Mouse (Mus musculus): ENCODE data around the gene Acly. TPM values are rescaled to one million over a fixed set of nuclear protein-coding genes. Genes with fewer than 3 reads are reported as not detected.

Acly gene
- total RNA-seq, 1 experiment from 2014 or later: 1,859 TPM

DNA sequence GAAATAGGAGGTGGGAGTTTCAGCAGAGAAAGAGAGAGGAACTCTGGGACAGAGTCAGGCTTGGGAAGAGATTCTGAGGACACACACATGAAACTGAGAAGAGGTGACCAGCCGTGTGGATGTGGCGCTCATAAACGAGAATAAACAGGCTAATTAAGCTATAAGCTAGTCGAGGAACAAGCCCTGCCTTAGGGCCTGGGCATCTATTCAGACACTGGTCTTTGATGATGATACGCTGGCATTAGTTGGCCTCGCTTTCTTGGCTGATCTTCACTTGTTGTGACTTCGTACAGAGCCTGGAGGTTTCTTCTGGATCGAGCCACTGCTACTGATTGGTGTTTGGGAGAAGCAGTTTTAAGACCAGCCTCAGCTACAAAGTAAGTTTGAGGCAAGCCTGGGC is 21.8 kb downstream of the Acly start:
- no peak for DNase-seq

DNA sequence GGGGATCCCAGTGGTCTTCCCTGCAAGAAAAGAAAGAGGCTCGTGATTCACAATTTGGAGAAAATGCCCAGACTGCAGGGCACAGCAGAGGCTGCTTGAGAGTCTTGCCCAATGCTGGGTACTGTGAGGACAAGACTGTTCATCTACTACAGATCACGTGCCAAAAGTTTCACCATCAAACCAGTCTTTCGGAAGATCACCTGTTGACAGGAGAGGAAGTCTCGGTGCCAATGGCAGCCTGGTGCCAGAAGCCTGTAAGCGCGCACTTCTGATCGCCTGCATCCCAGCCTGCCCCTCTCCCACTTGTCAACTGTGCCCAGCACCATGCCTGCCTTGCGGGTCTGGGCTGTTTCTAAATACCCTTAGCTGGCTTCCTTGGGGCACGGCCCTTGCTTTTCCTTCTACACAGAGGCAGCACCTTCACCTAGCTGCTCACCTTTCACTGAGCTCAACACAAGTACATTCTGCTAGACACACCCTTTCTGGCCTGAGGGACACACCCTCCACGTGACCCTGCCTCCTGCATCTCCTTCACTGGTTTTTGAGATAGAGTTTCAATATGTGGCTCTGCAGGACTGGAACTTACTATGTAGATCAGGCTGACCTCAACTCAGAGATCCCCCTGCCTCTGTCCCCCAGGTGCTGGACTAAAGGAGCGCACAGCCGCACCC is 22.7 kb downstream of the Acly start:
- no peak for DNase-seq

DNA sequence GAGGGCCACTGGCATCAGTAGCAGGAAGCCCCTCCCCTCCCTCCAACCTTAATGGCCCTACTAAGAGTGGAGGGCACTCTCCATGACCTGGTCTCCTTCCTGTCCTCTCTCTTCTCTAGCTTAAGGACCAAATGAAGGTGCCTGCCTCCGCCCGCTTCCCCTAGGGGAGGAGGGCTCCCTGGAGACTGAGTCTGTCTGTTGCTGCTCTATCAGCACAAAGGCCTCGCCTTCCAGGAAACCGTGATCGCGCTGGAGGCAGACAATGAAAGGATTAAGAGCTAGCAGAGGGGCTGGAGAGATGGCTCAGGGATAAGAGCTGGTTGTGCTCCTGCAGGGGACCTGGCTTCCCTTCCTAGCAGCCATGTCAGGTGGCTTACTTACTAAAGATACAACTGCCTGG is 26.5 kb downstream of the Acly start:
- no peak for DNase-seq

DNA sequence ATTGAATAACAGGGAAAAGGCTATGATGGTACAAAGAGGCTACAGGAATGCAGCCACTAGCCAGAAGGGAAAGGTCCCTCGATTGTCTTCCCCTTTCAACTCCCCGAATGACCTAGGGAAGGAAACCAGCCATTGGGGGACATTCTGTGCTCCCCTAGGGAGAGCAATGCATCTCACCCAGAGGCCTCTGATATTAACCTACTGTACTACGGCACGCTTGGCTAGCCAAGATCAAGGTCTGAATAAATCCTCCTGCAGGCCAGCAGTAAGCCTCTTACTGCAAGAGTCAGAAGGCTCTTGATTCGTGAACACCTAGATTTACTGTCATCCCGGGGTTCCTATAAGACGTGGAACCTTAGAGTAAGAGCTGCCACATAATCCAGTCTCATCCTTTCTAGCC is 27.1 kb downstream of the Acly start:
- no peak for DNase-seq

DNA sequence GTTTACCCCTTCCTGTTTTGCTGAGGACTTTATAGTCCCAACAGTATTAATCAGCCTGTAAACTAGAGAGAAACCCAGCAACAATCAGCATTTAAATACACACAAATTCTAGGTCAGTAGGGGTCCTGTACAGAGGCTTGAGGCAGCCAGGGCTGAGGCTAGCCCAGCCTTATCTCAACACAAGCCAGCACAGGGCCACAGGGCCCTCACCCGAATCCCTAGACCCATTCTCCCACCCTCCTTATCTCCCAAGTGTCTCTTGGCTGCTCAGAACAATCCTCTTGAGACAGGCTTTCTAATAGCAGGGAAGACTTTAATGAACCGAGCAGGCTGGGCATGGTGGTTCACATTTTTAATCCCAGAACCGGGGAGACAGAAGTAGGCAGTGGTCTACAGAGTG is 27.6 kb downstream of the Acly start:
- no peak for DNase-seq

DNA sequence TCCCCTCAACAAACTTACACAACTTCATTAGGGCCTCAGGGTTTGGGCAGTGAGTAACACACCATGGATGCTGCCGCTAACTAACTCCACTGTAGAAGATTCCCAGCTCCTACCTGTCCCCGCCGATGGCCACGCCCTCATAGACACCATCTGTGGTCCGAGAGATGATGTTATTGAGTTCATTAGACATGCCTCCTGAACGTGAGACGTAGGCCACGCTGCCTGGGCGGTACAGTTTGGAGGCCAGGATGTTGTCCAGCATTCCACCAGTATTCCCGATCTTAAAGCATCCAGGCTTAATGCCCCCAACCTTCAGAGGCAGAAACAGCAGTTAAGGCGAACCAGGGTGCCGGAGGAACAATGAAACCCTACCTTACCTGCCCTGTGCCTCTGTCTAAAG is 34.0 kb downstream of the Acly start:
- DNase-seq: no peak

DNA sequence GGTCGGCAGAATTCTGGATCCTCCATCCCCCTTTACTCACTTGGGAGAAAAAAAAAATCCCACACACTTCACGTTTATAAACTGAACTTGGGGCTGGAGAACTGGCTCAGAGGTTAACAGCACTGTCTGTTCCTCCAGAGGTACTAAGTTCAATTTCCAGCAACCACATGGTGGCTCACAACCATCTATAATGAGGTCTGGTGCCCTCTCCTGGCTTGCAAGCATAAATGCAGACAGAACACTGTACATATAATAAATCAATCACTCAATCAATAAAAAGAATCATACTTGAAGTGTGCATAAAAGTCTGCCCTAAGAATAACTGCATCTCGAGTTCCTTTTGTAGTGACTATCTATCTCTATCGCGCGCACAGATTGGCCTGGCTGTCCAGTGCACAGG is 36.8 kb downstream of the Acly start:
- DNase-seq: no peak

DNA sequence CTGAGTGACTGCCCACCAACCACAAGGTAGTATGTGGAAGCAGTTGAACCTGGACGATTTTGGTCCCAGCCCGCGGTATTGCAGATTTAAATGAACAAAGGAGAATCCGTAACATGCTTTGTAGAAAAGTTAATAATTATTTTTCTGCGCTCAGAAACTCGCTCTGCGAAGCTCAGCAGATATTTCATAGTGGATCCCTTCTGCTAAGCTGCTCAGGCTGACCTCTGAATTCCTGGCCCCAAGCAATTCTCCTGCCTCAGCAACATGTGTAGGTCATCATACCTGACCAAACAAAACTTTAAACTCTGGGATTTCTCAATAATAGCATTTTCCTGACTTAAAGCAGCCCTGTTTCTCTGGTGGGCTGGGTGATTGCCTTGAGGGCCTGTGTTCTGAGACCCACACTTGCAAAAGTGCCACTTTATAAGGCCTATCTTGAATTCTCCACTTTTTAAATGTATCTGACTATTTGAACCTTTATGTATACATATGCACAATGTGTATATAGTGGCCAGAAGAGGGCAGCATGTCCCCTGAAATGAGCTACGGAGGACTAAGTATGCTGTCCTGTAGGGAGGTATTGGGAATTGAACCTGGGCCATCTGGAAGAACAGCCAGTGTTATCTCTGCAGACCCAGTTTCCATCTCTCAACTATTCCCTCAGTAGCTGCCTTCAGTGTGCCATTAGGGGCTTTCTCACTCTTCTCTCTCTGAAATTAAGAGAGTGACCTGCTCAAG is 41.8 kb downstream of the Acly start:
- DNase-seq: no peak

DNA sequence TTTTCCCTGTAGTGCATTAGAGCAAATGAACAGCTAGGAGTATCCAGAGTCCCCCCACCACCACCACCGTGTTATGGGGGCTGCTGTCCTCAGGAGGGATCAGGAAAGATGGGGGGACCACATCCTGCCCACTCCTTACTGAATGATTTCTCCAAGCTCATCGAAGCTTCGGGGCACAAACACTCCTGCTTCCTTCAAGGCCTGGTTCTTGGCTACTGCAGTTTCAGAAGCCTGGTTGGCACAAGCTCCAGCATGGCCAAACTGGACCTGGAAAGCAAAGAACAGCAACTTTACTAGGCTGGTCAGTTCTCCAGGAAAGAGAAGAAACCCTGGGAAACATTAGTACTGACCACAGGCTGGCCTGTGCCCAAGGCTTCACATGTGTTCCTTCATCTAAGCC is 43.3 kb downstream of the Acly start:
- DNase-seq: no peak

DNA sequence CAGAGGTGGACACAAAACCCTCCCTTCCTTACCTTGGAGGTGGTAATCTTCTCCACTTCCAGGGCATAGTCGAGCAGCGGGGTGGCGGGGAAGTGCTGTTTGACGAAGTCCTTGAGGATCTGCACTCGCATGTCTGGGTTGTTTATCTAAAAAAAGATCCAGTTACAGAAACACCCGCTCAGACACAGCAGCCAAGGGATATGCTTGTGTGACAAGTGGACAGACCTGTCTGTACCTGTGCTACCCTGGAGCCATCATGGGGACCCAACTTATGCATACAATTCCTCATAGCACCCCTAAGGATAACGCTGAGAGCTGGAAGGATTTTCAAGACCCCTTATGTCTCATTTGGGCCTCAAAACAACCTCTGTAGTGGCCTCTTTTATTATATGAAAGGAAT is 48.6 kb downstream of the Acly start:
- DNase-seq: no peak

DNA sequence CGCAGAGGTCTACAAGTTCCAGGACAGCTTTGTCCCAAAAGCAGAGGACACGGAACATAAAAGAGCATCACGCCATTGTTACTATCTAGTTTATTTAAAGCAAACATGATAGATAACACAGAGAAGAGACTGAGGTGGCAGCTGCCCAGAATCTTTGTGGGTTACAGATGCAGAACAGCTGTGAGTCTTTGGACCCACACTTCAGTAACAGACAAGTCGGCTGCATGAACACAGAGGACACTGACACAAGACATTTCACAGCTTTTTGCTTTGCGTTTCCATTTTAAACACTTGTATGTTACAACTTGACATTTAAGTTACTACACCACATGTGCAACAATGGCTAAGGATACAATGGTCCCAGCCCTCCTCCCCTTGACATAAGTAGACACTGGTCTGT is 51.5 kb downstream of the Acly start:
- DNase-seq: no peak

DNA sequence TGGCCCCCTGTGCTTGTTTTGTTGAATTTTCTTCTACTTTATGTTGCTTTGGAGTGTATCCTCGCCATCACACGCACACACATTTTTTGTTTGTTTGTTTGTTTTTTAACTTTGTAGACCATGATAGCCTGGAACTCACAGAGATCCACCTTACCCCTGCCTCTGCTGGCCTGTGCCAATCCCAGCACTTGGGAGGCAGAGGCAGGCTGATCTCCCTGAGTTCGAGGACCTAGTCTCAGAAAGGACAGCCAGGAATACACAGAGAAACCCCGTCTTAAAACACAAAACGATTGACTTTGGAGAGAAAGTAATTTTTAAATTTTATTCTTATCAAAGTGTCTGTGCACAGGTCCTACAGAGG is 54.9 kb downstream of the Acly start:
- DNase-seq: no peak

DNA sequence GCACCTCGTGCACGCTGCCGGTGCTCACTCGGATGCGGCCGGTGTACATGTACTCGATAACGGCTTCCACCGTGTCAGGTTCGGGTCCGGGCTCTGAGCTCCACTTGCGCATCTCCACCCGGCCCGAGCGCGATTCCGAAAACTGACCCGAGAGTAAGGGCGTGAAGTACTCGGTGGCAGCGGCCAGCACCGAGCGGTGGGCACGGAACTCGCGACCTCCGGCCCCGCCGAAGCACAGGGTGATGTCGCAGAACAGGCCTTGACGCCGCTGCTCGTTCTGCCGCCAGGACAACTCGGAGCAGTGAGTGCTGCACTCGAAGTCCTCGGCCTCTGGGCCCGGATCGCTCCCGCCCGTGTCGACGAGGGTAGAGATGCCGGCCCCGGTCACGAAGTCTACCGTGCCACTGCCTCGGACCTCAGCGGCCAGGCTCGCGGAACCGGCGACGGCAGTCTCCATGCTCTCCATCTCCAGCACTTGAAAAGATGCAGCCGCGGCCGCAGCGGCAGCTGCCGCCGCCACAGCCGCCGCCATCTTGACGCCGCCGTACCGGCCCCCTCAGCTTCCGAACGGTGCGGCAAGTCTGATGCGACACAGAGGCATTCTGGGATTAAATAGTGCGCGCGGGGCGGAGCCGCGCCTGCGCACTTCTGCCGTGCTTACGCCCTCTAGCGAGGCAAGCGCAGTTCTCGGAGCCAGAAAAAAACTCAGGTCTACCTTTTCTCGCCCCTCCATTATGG is 55.4 kb downstream of the Acly start, which contains the start of gene Klhl11:
Gene Klhl11 (minus strand): TSS at position 545 of the 738 bp plus-strand sequence.
- DNase-seq: peak; percentile 90

DNA sequence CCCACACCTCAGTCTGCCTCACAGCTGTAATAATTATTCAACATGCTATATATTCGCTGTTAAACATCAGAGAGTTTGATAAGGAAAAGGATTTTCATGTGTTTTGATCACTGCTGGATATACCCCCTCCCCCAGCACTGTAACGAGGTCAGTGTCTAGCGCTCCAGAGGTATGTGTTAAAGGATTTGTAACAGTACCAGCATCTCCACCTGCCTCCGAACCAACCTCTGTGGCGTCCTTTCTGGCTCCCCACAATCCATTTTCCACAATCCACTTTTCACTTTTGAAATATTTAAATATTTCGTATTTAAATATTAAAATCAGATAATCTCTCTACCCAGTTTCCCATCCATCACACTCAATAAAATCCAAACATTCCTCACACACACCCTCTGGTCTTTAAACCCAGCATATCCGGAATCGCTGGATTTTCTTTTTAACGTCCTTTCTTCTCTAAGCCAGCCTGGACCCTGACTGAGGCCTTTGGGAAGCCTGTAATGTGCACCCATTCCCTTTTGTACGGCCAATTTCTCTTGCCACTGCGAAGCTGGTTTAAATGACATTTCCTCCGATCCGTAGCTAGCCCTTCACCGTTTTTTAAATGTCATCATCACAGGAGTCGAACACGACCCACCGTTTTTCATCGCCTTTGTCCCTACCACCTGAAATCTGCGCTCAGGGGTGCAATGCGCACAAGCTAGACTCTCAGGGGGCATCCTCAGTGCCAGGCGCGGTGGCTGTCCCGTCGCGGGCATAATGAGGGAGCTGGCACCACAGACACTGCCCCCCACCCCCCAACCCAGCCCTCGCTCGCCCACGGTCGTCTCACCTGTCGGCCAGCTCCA is 56.2 kb downstream of the Acly start:
- no peak for DNase-seq

DNA sequence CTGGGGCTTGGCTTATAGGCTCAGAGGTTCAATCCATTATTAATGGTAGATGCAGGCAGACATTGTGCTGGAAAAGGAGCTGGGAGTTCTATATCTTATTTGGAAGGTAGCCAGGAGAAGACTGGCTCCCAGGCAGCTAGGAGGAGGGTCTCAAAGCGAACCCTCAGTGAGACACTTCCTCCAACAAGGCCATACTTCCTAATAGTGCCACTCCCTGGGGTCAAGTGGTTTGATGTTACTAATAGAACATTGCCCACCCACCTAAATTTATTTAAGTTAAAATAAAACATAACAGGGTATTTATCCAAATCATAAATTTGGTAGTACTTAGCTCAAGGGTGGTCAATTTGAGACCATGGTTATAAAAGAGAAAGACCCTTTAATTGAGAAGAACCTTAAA is 62.0 kb downstream of the Acly start:
- no peak for DNase-seq

DNA sequence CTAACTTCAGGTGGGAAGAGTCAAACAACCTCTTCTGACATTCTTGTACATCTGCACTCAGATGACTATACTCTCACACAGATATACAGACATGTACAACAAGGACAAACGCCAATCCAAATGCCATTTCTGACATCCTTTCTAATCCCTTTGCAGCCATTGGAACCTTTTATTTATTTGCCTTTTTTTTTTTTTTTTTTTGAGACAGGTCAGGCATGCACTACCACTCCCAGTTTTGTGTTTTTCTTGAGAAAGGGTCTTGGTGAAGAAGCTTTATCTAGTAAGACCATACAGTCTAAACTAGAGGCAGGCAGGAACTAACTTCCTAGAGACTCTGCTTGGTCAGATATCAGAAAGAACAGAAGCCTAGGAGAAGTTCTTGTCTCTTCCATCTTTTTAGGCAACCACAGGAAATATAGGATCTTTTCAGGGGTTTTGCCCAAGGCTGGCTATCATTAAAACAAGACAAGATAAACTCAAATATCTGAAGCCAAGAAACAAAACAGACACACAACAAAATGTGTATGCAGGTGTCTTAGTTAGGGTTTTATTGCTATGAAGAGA is 62.5 kb downstream of the Acly start:
- no peak for DNase-seq

DNA sequence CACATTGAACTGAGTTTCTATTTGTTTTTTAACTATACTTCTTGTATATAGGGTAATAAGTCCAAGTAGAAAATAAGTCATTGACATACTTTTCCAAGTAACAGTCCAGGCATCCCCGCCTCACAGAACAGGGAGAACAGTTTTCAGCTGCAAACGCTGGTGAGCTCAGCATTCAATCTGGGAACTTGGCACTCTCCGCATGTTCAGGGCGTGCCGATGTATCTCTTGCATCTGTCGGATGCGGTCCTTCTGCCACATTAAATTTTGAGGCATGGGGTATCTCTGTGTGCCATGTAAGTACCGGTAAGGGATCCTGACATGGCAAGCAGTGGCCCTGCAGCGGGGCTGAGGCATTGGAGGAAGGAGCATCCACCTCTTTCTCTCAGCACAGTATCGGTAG is 65.1 kb downstream of the Acly start:
- DNase-seq: no peak

DNA sequence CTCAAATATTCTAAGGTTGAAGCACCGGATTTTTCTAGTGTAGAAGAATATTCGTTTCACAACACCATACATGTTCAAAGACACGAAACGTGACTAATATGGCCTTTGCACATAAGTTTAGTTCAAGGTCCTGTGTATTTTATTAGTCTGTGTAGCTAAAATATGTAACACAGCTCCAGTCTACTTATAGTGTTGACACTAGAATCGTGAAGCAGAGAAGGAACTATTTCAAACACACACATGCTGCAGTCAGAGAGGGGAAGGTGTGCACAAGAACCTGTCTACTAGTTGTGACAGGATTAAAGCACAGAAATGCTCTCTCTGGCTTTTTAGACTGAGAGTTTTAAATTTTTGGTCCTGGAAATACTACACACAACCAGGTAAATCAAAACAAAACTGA is 70.1 kb downstream of the Acly start:
- DNase-seq: no peak

DNA sequence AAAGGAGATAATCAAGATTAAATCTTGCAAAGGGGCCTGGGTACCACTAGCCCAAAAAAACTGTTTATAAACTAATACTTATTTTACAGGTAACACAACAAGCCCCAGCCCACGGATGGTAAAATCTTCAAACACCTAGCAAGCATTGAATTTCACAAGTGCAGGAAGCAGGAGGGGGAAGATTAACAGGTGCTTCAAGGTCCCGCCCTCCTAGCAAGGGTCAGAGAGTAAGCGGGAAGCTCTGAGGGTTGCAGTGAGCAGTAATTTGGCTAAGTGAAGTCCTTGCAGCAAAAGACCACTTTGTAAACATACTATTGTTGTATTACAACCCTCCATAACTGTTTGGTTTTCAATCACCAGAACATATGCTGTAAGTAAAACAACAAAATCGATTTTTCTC is 70.6 kb downstream of the Acly start:
- DNase-seq: no peak

DNA sequence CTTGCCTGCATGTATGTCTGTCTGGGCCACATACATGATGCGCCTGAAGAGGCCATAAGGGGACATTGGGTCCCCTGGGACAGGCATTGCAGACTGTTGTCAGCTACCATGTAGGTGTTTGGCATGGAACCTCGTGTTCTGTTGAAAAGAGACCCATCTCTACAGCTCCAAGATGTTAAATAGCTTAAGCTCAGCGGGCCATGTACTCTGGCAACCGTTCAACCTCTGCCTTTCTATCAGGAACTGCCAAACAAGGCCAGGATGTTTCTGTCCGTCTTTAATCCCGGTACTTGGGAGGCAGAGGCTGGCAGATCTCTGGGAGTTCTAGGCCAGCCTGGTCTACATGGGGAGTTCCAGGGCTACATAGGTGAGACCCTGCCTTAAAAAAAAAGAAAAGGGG is 85.2 kb downstream of the Acly start:
- no peak for DNase-seq

DNA sequence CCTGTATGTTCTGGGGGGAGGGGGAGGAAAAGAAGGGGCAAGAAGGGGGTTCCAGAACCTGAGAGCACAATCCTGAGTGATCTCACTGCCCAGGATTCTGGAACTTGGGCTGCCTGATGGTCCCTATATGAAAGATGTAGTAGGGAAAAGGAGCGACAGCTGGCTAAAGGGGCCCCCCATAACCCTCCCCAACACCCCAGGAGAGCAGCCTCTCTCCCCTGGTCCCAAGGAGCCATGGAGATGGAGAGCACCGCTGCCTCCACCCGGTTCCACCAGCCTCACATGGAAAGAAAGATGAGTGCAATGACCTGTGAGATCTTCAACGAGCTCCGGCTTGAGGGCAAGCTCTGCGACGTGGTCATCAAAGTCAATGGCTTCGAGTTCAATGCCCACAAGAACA is 86.0 kb downstream of the Acly start, which contains the start of the genes Nt5c3b and Klhl10:
Gene Nt5c3b (minus strand): TSS at position 12 of the 400 bp plus-strand sequence.
Gene Klhl10 (plus strand): TSS at position 121 of the 400 bp plus-strand sequence.
- no peak for DNase-seq

All from adrenal gland, postnatal 25 days (tissue).